Mouse (Mus musculus) urinary bladder, postnatal 36 days (tissue): ENCODE measurements at regions not wholly inside any gene's neighbourhood (a gene's known extent, or its start where the extent isn't known, plus 50 kb on each side); places are given as distances from the start of the nearest gene placed in this dataset.

Experiments used
- DNase-seq, 2 experiments: peaks; one replicate each; pipeline ENCODE4 v3.0.0; 2022; ENCODE audit warnings: low spot score in 2 of 2, mixed read lengths in 1 of 2

DNA sequence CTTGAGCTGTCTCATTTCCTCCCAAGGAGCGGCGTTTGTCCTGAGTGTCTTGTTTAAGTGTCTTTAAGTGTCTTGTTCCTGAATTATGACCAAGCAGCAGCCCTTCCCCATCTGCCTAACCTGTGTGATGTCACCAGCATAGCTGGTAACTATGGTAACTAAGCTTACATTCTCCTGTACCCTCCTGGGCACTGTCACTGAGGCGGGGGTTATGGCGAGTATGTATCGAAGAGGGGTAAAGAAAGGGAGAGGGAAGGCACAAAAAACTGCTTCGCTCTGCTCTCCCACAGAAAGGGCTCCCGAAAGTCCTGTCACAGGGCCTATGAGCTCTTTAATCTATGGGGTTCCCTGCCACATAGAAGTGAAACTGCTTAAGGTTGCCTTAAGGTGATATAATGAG, 89.6 kb downstream of the Ppp4r2 start:
- no peak for DNase-seq

DNA sequence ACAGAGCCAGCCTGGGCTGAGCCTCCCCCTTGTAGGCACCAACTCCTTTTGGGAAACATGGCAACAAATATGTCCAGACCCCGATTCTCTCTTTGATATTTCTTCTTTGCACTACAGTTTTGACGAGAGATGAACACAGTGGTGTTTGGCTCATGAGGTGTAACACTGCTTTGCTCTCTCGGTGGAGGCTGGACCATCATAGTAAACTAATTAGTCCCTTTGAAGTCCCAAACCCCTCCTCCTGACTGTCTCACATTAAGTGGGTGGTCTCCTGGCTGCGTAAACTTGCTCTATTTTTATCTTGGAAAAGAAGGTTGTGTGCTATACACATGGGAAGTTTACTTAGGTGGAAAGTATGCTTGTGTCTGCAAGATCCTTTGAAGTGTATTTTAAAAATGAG, 90.3 kb downstream of the Ppp4r2 start:
- no peak for DNase-seq

GRCm38 (mm10) chr6:100928791-100929758, 95.7 kb downstream of the Ppp4r2 start:
- no peak for DNase-seq

DNA sequence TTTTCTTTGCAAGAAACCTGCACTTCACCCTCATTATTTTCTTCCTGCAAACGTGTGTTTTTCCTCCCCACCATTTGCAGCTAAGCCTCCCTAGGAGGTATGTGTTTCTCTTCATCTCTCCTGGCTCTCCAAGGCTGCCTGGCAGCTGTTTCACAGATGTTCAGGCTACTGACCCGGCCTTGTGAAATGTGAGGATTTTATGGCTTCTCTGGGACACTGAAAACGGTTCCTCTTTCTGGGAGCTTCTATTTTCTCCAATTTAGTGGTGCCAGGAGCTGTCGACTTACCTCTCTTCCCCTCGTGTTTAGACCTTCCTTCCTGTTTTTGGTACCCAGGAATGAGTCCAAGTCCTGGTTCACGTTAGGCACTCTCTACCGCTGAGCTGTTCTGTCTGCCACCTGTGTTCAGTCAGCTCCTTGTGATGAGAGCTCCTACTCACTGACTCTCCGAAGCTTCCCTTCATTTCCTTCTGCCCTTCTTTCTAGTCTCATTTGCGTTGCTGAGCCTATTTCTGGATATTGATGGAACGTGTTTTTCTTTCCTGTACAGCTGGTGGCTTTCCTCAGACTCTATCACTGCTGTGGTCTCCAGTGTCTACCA, 96.4 kb downstream of the Ppp4r2 start:
- peak in 1 of 2 experiments; percentile 1 for DNase-seq

DNA sequence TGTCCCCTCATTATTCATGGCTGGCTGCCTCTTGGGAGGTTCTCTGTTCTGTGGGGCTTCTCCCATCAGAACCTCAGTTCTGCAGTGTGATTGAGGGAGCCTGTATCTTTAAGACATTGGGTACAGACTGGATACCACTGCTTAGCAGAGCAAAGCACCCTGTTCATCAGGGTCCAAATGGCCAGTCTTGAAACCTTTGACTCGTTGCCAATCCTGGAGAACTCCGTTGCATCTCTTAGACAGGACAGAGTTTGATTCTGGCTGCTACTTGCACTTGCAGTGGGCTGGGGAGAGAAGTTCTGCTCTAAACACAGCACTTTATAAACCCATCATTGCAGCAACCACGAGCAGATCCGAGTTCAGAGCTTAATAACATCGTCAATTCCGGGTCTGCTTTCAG, 97.3 kb downstream of the Ppp4r2 start:
- no peak for DNase-seq

GRCm38 (mm10) chr6:100934424-100934823, 101.0 kb downstream of the Ppp4r2 start:
- no peak for DNase-seq

DNA sequence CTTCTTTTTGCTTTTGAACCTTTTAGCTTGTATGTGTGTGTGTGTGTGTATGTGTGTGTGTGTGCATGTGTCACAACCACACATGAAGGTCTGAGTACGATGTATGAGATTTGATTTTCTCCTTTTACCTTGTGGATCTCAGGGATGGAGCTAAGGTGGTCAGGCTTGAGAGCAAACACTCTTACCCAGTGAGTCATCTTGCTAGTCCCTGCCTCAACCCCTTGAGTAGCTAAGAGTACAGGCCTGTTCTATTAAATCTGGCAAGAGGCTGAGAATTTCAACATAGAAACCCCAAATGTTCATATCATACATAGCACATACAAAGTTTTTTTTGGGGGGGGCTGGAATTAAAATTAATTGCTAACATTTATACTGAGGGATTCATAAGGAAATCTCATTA, 104.4 kb downstream of the Ppp4r2 start:
- DNase-seq: no peak

DNA sequence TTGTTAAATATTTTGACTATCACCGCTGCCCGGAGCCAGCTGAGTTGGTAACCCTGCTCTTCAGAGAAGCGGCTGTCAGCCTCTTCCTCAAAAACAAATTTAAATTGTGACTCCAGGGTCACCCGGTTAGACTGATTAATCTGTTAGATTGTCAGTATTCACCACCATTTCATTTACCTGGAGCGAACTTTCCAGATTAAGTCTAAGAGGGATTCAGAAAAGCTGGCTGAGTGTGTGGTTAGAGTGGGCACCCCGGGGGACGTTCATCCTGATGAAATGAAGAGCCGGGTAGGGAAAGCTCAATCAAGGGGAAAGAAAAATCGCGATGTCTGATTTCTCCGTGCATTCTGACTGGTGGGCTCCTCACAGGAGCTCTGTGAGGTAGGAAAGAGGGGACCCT, 105.0 kb downstream of the Ppp4r2 start:
- no peak for DNase-seq

- DNase-seq: no peak
Measured at GRCm38 (mm10) chr6:100939042-100939441, 105.6 kb downstream of the Ppp4r2 start.

- no peak for DNase-seq
Measured at GRCm38 (mm10) chr6:100939766-100940165, 106.3 kb downstream of the Ppp4r2 start.

DNA sequence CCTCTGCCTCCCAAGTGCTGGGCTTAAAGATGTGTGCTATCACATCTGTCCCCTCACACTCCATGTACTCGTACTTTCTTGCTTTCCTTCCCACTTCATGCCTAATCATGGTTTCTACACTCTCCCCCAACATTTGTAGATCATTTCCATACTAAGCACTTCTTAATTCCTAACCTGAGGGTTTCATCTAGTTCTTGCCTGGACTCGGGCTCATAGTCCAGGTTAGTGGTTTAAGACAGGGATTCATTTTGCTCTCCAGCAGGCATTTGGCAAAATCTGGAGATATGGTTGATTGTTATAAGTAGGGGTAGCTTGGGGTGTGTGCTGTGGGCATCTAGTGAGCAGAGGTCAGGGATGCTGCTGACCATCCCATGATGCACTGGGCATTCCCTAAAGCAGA, 108.3 kb downstream of the Ppp4r2 start:
- no peak for DNase-seq

GRCm38 (mm10) chr6:100942956-100943355, 109.5 kb downstream of the Ppp4r2 start:
- no peak for DNase-seq

DNA sequence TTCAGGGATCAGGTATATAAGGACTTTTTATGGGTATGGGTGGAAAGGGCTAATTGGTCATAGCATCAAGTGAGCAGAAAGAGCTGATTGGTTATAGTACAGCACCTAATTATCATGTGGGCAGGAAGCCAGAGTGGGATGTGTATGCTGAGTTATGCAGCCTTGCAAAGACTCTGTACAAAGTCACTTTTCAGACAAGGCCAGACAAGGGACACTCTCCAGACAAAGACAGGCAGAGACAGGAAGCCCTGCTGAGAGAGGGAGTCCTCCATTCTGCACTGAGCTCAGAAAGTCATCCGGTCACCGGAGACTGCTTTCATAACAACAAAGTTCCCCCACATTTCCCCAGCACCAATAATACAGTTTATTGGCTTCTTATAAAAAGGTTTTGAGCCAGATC, 112.4 kb downstream of the Ppp4r2 start:
- no peak for DNase-seq

GRCm38 (mm10) chr6:100948340-100948739, 114.9 kb downstream of the Ppp4r2 start:
- DNase-seq: no peak

GRCm38 (mm10) chr6:100951646-100952045, 118.2 kb downstream of the Ppp4r2 start:
- DNase-seq: no peak

DNA sequence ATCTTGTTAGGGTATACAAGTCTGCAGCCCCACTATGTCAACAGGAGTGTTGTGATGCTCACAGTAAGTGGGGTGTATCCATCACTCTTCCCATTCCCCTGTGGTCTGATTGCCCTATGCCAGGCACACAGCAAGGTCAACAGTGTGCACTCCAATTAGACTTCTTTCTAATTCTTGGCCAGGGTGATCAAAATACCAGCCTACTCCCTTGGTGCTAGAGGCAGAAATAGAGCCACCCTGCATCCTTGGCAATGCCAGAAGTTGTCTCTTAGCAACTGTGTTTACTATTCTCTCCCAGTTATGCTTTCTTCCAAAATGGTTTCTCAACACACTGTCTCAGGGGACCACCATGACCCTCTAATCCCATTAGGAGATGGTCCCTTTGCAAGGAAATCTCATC, 119.0 kb downstream of the Ppp4r2 start:
- no peak for DNase-seq

- no peak for DNase-seq
Measured at GRCm38 (mm10) chr6:100954563-100954962, 121.1 kb downstream of the Ppp4r2 start.

DNA sequence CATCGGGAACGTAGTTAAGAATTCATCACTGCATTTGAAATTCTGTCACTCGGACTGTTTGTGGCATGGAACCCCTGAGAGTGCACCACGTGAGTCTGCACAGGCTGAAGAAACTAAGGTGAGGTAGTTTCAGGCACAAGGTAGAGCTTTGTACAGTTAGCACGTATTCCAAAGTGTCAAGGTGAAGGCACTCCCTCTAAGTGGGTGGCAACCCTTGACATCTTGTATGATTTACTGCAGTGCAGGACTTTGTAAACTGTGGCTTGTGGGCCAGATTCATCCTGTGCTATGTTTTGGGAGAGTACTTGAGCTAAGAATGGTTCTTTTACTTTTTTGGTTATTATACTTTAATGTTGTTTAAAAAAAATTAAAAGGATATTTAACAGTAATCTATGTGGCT, 133.1 kb downstream of the Ppp4r2 start:
- no peak for DNase-seq

GRCm38 (mm10) chr6:100968080-100968856, 134.8 kb downstream of the Ppp4r2 start:
- no peak for DNase-seq

GRCm38 (mm10) chr6:100968960-100969359, 135.5 kb downstream of the Ppp4r2 start:
- no peak for DNase-seq

GRCm38 (mm10) chr6:100970810-100971447, 137.5 kb downstream of the Ppp4r2 start:
- no peak for DNase-seq

DNA sequence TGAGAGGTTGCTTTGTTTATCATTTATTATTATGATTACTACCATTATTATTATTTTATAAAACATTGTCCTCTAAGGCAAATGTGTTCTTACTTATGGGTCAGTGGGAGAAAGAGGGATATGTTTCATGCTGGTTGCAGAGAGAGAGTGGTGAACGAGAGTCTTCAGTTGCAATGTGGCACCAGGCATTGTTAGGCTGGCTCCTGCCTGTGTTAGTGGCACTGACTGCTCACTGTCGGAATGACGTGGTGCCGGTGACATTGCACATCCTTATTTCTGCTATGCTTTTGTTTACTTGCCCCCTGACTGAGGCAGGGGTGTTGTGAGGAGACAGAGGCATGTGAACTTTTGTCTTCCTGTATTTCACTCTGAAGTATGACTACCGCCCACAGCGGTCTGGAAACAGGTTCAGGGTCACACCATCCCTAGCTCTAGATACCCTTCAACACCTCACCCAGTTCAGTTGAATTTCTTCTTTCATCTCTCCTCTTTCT, 138.1 kb downstream of the Ppp4r2 start:
- DNase-seq: no peak
